Mouse (Mus musculus) heart, postnatal 4 days (tissue): ENCODE measurements at regions not wholly inside any gene's neighbourhood (a gene's known extent, or its start where the extent isn't known, plus 50 kb on each side); places are given as distances from the start of the nearest gene placed in this dataset.

Source experiments
- DNase-seq: peaks from one replicate; pipeline ENCODE4 v3.0.0; 2021

DNA sequence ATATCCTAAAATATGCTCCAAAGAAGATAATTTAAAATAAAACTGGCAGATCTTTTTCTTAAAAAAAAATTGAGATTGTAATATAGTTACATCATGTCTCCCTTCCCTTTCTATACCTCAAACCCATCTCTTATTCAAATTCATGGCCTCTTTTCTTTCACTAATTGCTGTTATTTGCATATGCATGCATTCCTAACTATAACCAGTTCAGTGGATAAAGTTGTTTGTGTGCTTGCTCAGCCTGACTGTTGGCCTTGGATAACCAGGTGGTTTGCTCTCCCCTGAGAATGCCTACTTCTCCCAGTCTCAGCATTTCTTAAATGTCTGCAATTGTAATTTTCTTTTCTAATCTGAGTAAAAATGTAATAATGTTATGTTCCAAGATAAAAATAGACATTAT lies 2154.8 kb downstream of the 4930444P10Rik start:
- no peak for DNase-seq

- no peak for DNase-seq
Measured at GRCm38 (mm10) chr1:13935938-13936491, 2157.1 kb downstream of the 4930444P10Rik start.

GRCm38 (mm10) chr1:13928679-13929078 lies 2164.4 kb downstream of the 4930444P10Rik start:
- no peak for DNase-seq

GRCm38 (mm10) chr1:13927964-13928363 lies 2165.2 kb downstream of the 4930444P10Rik start:
- DNase-seq, result no peak

DNA sequence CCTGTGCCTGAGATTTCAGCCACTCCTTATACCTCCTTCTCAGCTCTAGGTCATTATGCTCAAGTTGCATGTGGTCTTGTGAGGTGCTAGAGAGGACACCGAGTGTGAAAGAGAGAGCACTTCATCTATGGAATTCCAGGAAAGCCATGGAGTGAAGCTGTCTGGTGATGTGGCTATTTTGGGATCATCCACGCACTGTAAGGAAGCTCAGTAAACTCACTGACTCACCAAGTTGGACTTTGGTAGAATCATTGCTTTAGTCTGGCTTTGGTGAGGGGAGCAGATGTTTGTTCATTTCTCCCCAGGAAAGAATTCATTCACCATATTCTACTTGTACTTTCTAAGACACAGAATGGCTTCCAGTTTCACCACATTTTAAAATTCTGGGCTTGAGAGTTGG lies 2167.1 kb downstream of the 4930444P10Rik start:
- DNase-seq, result no peak

DNA sequence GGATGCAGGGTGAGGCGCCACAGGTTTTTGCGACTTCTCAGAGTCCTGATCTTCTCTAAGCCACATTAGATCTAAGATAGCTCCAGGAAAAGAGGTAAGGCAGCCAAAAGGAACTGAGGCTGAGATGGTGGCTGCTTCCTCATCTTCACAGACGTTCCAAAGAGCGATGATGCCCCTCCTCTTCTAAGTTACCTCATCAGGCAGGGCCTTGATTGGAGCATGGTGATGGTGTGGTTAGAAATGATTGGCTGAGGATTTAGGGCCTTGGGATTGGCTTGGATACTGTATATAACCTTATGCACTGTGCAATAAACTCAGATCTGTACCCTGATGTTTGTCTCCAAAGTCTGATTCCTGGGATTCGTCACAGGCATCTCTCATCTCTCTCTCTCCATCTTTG lies 2177.9 kb downstream of the 4930444P10Rik start:
- DNase-seq, result no peak

DNA sequence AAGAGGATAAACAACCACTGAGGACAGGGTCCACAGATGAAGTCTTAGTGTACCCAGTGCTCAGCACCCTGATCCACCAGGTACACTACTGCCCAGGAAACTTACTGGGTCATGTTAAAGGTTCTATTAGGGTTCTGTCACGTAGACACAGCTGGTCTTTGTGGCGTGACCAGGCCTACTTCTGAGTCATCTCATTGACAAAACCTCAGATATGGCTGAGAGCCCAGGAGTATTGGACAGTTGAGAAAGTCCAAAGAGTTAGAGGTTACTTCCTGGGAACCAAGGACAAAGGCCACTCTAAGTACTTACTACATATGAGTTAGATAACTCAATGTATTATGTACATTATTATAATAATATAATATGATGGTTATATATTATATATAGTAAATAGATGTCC lies 2214.0 kb downstream of the 4930444P10Rik start:
- DNase-seq, result no peak

- no peak for DNase-seq
Measured at GRCm38 (mm10) chr1:13873925-13874324, 2219.2 kb downstream of the 4930444P10Rik start.

GRCm38 (mm10) chr1:13872536-13872935 lies 2220.6 kb downstream of the 4930444P10Rik start:
- no peak for DNase-seq

DNA sequence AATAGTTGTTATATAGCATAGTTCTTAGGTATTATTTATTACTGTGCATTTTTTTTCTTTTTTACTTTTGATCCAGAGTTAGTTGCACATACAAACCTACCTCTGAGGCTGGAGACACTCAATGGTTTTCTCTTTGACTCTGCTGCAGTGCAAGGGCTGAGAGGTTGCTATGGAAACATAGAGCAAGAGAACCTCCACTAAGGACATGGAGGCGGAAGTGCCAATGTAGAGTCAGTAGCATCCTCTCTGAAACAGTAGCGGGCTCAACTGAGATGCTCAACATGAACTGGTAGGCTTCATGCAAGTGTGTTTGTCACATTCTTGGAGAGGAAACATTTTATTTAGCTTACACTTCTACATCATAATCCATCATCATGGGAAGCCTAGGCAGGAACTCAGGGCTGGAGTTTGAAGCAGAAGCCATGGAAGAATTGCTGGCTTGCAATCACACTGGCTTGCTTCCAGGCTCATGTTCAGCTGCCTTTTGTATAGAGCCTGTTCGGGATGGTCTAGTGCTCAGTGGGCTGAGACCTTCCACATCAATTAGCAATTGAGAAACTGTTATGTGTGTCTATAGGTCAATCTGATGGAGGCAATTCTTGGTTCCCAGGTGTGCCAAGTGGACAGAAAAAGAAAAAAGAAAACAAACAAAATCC lies 2222.4 kb downstream of the 4930444P10Rik start:
- DNase-seq, result no peak

DNA sequence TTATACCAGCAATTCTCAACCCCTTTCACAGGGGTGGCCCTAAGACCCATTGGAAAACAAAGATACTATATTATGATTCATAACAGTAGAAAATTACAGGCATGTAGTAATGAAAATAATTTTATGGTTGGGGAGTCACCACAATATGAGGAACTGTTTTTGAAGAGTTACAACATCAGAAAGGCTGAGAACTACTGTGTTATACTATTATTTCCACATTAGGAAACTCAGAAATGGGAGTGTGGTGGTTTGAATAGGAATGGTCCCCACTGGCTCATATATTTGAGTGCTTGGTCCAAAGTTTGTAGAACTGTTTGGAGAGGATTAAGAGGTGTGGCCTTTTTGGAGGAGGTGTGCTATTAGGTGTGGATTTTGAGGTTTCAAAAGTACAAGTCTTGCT lies 2227.4 kb downstream of the 4930444P10Rik start:
- no peak for DNase-seq

DNA sequence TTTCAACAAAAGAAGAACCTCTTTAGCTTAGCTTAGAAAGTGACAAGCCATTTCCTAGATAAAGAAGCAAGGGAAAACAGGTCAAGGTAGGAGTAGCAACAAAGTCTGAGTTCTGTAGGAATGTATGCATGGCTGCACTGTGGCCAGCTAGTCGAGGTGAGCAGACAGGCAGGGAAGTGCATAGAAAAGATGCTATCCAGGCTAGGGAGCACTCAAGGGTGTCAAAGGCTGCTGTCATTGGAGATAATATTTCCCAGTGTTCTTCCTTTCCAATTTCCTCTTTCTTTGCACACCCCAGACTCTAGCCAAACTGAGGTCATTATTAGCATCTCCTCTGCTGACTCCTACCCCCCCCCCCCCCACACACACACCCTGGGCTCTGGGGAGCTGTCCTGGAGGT lies 2229.4 kb downstream of the 4930444P10Rik start:
- no peak for DNase-seq

DNA sequence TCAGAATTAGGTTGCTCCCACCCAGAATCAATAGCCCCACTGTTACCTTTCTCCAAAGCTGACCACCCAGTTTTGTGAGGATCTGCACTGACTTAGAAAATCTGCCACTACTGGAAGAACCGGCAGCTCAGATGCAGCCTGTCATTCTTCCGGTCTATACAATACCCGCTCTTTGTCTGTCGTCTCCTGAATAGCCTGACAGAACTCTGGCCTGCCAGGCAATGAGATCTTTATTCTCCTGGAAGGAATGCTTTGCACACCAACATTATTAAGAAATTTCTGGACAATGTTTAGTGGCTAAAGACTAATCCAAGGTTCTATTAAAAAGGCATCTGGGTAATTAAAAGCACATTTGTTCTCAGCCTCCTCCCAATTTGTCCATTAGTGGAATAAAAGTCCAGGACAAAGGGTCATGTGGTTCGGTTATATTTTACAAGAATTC lies 2232.0 kb downstream of the 4930444P10Rik start:
- DNase-seq, result no peak

DNA sequence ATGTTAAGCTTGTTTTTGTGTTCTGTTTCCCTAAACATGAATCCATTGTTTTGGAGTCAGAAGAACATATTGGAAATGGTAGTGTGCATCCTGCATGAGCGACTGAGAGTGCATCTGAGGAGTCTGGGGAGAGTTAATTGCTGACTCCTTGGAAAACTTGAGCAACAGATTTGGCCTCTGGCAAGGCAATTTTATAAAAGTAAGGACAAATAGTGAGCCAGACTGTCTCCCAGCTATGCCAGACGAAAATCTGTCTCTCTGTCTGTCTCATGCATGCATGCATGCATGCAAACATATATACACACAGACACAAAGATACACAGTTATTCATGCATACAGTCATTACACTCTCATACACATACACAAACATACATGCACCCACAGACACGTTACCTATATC lies 2232.7 kb downstream of the 4930444P10Rik start:
- no peak for DNase-seq

- DNase-seq, result no peak
Measured at GRCm38 (mm10) chr1:13859723-13860122, 2233.4 kb downstream of the 4930444P10Rik start.

DNA sequence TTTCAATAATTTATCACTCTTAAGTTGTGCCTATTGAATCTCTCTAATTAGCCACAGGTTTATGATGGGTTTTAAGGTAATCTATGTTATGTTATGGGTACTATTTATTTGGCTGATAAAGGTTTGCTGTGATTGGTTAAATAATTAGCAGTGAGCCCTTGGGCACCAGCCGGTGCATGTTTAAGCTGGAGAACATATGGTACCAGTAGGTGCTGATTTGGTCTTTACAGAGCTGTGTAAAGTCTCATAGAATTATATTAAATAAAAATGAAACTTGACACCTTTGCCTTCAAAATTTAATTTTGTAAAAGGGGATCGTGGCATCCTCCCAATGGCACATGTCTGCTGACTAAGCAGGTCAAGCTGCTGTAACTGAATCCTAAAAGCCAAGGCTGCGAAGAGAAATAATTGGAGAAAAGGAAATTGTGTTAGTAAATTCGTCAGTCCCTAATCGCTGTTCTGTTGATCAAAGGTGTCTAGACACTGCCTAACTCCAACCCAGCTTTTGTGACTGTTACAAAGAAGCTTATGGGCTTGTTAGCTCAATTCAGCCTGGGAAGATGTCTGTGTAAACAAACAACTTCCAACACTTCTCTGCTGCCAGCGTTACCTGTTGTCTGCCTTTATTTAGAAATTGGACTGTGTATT lies 2234.6 kb downstream of the 4930444P10Rik start:
- no peak for DNase-seq

DNA sequence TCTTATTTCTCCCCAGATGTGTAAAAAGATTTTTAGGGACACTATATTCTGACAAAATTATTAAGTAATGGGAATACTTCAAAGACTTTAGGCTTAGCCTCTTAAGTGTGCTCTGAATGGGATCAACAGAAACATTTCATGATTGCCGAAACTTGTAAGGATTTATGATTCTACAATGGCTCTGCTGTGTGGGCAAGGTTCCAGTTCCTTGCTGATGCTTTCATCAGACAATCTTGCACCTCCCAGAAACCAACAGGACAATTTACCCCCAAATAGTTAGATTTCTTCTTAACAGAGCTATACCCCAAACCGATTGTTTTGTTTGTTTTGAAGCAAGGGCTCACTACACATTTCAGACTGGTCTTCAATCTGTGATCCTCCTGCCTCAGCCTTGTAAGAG lies 2236.1 kb downstream of the 4930444P10Rik start:
- DNase-seq, result no peak

GRCm38 (mm10) chr1:13851144-13851543 lies 2242.0 kb downstream of the 4930444P10Rik start:
- no peak for DNase-seq

- DNase-seq, result no peak
Measured at GRCm38 (mm10) chr1:13849071-13849470, 2244.1 kb downstream of the 4930444P10Rik start.

DNA sequence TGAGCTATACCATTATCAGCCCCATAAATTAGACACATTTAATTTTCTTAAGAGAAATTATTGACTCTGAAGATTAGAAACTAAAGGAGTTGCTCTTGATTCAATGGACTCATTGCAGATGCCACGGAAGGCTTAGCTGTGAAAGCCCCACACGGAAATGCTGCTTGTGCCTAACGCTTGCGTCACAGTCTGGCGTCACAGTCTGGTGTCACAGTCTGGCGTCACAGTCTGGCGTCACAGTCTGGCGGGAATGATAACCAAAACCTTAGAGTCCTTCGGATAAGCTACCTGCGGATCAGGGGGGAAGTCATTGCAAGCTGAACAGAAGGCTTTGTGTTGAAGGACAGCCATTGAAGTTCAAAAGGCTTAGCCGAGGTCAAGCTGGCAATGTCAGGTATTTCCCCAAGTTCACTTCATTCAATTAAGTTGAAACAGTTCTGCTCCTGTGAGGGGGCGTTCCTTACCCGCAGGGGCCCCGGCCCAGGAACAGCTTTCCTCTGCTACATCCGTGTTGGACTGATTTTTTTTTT lies 2246.7 kb downstream of the 4930444P10Rik start:
- DNase-seq, result no peak

DNA sequence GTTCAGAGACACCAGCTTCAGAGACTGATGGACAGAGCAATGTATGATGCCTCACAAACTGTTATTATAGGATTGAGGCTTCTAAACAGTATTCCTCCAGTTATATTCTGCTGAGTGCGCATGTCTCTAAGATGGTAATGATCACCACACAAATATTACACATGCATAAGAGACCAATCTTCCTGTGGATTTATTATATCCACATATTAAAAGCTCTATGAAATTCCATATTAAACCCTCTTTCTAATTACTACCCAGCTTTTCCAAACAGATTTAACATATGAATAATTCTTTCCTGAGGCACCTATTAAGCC lies 2252.9 kb downstream of the 4930444P10Rik start:
- DNase-seq, result no peak

- DNase-seq, result no peak
Measured at GRCm38 (mm10) chr1:13839619-13840308, 2253.4 kb downstream of the 4930444P10Rik start.
